Mouse (Mus musculus) left cerebral cortex, postnatal 4 days (tissue): ENCODE results near the gene Ect2. TPM values are rescaled to one million over a fixed set of nuclear protein-coding genes. Genes with fewer than 3 reads are reported as not detected.
A peak's percentile ranks its signal among the peaks of the same experiment; 100 is the strongest.

Experiments
- DNase-seq: peaks from one replicate; pipeline ENCODE4 v3.0.0-alpha.2; 2022
- intact Hi-C: fragments of 180-260 bp; cut with DNase I; formaldehyde crosslinking; loops from one replicate; pipeline ENCODE4 v1.15.1; 2025
- total RNA-seq, 2 experiments: library from RNA; stranded (reverse); gene quantifications; 2 replicates each; pipeline ENCODE4 v1.2.3; 2021

Gene Ect2
- total RNA-seq, 2 experiments from 2014 or later: 6.0 to 6.6 TPM

DNA sequence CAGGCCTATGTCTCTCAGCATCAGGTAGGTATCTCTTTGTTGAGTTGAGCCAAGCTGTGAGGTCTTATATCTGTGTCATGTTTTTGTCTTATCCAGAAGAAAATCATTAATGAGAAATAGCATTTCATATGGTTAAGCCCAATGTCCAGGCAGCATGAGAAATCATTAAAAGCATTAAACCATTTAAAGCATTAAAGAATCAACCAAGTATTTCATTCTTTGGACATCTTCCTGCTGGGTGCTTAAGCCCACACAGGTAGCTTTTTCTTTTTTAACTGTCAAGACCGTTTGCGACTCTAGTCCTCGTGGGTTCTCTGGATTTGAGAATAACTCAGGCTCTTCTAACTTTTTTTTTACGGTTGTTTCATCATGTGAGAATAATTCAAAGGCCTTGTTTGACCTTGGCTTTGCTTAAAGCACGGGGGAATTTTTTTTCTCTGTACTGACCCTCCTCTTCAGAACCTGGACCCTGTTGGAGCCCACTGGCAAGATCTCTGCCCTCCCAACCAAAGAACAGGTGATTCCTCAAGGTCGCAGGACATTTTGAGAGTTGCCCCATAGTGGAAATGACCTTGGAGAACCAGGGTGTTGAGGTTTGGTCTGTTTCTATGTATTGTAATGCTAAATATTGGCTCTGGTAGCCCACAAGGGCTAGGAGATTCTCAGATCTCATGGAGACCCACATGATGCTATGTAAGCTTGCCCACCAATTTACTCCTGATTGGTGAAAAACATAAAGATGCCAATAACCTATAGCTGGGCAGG lies 8.1 kb upstream of the Ect2 start:
- intact Hi-C loops: no loop called here
- DNase-seq: no peak

GRCm38 (mm10) chr3:27158910-27159309 lies 5.2 kb upstream of the Ect2 start:
- DNase-seq: no peak
- intact Hi-C loops: no loop called here

- DNase-seq: no peak
- intact Hi-C loops: no loop called here
Observed at GRCm38 (mm10) chr3:27156594-27156949, 2.9 kb upstream of the Ect2 start.

DNA sequence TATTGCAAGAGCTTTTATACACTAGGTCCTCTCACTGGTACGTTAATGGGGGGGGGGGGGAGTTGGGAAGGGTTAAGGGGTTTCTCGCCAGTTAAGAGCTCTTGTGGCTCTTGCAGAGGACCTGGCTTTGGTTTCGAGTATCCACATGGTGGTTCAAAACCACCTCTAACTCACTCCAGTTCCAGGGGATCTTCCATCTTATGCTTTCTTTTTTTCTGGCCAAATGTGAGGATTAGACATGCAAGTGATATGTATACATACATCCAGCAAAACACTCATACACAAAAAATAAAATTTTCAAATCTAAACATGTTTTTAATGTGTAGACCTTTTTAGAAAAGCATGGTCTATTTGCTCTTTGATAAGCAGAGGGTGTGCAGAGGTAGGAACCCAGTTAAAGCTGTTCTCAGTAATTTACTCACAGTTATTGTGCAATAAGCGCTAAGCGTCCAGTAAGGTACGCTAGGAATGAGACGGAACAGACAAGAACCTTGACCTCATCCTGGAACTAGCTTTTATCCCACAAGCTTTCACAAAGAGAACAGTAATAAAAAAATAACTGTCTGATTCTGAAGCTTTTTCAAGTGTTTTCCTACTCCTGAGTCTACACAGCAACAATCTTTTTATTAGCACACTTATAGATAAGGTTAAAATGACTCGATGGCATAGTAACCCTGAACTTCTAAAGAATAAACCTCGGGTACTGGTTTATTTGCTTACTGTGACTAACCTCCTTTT lies 2.3 kb upstream of the Ect2 start:
- no peak for DNase-seq
- intact Hi-C loops: no loop called here

- intact Hi-C loops: no loop called here
- no peak for DNase-seq
Observed at GRCm38 (mm10) chr3:27155051-27155855, 1.6 kb upstream of the Ect2 start.

DNA sequence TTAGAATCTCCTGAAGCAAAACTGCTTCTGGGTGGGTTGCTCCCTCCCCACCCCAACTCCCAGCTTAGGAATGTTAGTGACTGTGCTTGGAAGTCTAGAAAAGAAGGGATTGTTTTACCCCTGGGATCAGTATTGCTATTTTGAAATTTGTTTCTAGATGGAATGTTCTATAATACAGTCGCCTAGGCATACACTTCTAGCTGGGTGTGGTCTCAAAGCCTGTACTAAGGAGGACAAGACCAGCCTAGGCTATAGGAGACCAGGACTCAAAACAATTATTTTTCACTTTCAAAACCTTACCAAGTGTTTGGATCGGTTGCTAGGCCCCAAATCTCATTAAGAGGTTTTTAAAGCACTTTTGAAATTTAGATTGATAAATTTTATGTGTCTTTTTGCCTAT lies 602 bp upstream of the Ect2 start:
- DNase-seq: no peak
- intact Hi-C loops: no loop called here

DNA sequence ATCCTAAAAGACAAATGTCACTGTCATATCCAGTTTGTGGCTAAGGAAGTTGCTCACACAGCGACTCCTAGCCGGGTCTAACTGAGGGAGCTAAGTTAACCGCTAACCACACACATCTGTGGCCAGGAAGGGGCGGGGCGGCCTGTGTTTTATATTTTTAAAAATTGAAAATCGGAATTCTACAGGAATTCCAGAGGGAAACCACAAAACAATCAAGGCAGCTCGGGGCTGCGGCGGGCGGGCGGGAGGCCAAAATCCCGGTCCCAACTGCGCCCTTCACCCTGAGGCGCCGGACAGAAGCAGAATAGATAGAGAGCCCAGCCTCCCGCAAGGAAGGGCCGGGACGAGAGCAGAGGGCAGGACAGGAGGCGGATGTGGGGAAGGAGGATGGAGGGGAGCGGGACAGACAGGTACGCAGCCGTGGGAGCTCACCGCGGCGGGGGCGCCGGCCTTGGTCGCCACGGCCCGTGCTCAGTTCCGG lies 447 bp downstream of the Ect2 start:
- intact Hi-C loops: no loop called here
- peak; percentile 42 for DNase-seq

- intact Hi-C loops: no loop called here
- DNase-seq: no peak
Observed at GRCm38 (mm10) chr3:27145733-27146132, 7.9 kb downstream of the Ect2 start.

GRCm38 (mm10) chr3:27143570-27143969 lies 10.1 kb downstream of the Ect2 start:
- no peak for DNase-seq
- intact Hi-C loops: no loop called here

GRCm38 (mm10) chr3:27140101-27140500 lies 13.6 kb downstream of the Ect2 start:
- intact Hi-C loops: no loop called here
- DNase-seq: no peak

DNA sequence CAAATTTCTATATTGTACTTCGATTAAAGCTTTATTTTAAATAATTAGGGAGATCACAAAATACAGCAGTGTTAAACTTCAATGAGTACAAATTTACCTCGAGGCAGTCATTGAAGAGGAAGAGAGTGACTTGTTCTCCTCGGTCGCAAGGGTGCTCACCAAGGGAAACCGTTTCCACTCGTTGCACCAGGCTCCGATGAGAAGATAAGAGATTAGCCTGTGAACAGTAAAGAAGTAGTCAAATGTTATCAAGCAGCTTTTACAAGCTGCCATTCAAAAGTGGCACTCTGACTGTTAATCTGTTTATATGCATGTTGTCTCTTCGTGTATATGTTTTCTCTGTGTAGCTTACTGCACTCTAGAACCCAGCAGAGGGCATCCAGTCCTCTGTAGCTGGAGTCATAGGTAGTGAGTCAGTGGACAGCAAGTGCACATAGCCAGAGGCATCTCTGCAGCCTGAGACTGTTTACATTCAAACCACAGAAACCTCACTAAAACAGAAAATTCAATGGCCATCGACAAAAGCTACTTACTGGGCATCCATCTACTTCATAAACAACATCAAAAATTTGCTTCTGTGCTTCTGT lies 31.7 kb downstream of the Ect2 start:
- intact Hi-C loops: no loop called here
- no peak for DNase-seq

DNA sequence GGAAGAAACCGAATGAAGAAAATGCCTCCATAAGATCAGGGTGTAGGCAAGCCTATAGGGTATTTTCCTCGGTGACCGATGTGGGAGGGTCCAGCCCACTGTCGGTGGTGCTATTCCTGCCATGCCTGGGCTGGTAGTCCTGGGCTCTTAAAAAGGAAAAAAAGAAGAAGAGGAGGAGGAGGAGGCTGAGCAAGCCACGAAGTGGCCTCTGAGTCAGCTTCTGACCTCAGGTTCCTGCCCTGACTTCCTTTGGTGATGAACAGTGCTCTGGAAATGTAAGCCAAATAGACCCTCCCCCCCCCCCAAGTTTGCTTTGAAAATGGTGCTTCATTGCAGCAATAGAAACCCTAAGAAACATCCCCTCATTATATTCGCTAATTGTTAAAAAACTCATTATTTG lies 32.7 kb downstream of the Ect2 start:
- DNase-seq: no peak
- intact Hi-C loops: no loop called here

GRCm38 (mm10) chr3:27118227-27118626 lies 35.5 kb downstream of the Ect2 start:
- no peak for DNase-seq
- intact Hi-C loops: no loop called here

DNA sequence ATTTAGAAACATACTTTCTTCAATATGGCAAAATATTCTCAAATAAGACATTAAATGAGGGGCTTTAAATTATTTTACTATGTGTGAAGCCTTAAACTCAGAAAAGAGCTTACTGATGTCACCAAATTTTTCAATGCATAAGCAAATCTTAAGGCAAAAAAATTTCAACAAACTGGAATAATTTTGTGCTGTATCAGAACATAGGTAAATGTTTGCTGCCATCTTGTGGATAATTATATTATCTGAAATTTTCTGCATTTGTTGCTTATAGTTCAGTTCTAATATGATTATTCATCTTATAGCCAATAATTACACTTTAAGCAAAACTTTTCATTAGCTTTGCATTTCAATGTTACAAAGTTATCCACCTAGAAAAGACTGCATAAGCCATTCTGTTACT lies 42.8 kb downstream of the Ect2 start:
- no peak for DNase-seq
- intact Hi-C loops: no loop called here

DNA sequence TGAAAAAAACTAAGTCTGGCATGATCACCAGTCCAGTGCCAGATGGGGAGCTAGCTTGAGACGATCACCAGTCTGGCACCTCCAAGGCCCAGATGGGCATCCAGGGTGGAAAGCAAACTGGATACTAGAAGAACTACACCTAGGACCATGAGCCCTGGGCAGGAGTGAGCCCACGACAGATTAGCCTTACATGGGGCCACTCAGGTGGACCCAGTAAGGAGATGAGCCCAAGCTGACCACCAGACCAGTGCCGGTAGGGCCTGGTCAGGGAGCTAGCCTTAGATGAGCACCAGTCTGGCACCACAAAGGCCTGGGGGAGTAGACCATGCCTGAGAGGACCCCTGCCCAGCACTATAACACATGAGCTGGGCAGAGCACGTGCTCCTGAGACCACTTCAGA lies 44.6 kb downstream of the Ect2 start:
- no peak for DNase-seq
- intact Hi-C loops: loop anchor here (10.0 kb wide), 1 partner anchor 774 kb away; the partner anchor contains the start of gene Nlgn1

- intact Hi-C loops: loop anchor here (10.0 kb wide), 1 partner anchor 772 kb away; the partner anchor contains the start of gene Nlgn1
- no peak for DNase-seq
Observed at GRCm38 (mm10) chr3:27107142-27107541, 46.5 kb downstream of the Ect2 start.

- intact Hi-C loops: loop anchor here (10.0 kb wide), 1 partner anchor 768 kb away; the partner anchor contains the start of gene Nlgn1
- DNase-seq: no peak
Observed at GRCm38 (mm10) chr3:27102965-27103364, 50.7 kb downstream of the Ect2 start.

- DNase-seq: no peak
- intact Hi-C loops: no loop called here
Observed at GRCm38 (mm10) chr3:27098633-27099032, 55.0 kb downstream of the Ect2 start.

- intact Hi-C loops: no loop called here
Observed at GRCm38 (mm10) chr3:27086221-27086620, 67.5 kb downstream of the Ect2 start.

GRCm38 (mm10) chr3:27081229-27082060 lies 72.2 kb downstream of the Ect2 start:
- intact Hi-C loops: no loop called here
- no peak for DNase-seq

More at GRCm38 (mm10) chr3:27086221-27086620, 67.5 kb downstream of the Ect2 start:
- DNase-seq: no peak
